Mouse (Mus musculus) myocyte (in vitro differentiated cells): Measurements from ENCODE around the gene Spem2. TPM values are rescaled to one million over a fixed set of nuclear protein-coding genes. Genes with fewer than 3 reads are reported as not detected.
"Not testable (repeated sequence)": the region's sequence is repeated elsewhere in the genome, so short reads cannot be mapped to it uniquely, and the experiment has no call there.

Experiments used
- H3K27me3 ChIP-seq: one replicate; pipeline ENCODE4 v1.6.1; 2011; ENCODE audit not compliant: control insufficient read depth, insufficient read depth, insufficient read length
- H3K36me3 ChIP-seq: one replicate; pipeline ENCODE4 v1.6.1; 2011; ENCODE audit not compliant: control insufficient read depth, insufficient read depth
- H3K4me2 ChIP-seq: one replicate; pipeline ENCODE4 v1.6.1; 2011; ENCODE audit warnings: low read depth, control low read depth
- H3K4me3 ChIP-seq: one replicate; pipeline ENCODE4 v1.5.1; 2011; ENCODE audit warnings: mild to moderate bottlenecking, control low read depth, moderate library complexity
- H3K79me2 ChIP-seq: one replicate; pipeline ENCODE4 v1.6.1; 2011; ENCODE audit not compliant: control insufficient read depth, insufficient read depth
- H3ac ChIP-seq: one replicate; pipeline ENCODE4 v1.6.1; 2011; ENCODE audit not compliant: control insufficient read depth, insufficient read length
- CEBPB ChIP-seq: IDR thresholded peaks from 2 replicates; pipeline ENCODE4 v1.6.1; 2011; ENCODE audit warnings: mild to moderate bottlenecking, moderate library complexity; ENCODE audit not compliant: poor library complexity, insufficient read depth, severe bottlenecking
- E2F4 ChIP-seq: IDR thresholded peaks from one replicate; pipeline ENCODE4 v1.6.1; 2011; ENCODE audit warnings: mild to moderate bottlenecking, control low read depth, moderate library complexity; ENCODE audit not compliant: insufficient read depth
- MAX ChIP-seq: IDR thresholded peaks from one replicate; pipeline ENCODE4 v1.6.1; 2011; ENCODE audit warnings: low read depth, mild to moderate bottlenecking, control low read depth
- MYOD1 ChIP-seq, 3 experiments: IDR thresholded peaks; one replicate each; pipeline ENCODE4 v1.6.1; 2011; ENCODE audit warnings: control low read depth in 2 of 3, low read depth in 2 of 3, mild to moderate bottlenecking in 2 of 3, moderate library complexity in 1 of 3; ENCODE audit not compliant: insufficient read length in 2 of 3, control insufficient read depth in 1 of 3
- MYOG ChIP-seq, 3 experiments: IDR thresholded peaks; one replicate each; pipeline ENCODE4 v1.6.1; 2011; ENCODE audit warnings: control low read depth in 2 of 3, low read depth in 2 of 3, mild to moderate bottlenecking in 2 of 3; ENCODE audit not compliant: insufficient read length in 2 of 3, control insufficient read depth in 1 of 3, insufficient read depth in 1 of 3
- POLR2A ChIP-seq: IDR thresholded peaks from one replicate; pipeline ENCODE4 v1.6.1; 2011; ENCODE audit warnings: low read depth, mild to moderate bottlenecking, control low read depth, moderate library complexity; ENCODE audit not compliant: insufficient read length
- POLR2AphosphoS2 ChIP-seq: IDR thresholded peaks from one replicate; pipeline ENCODE4 v1.6.1; 2011; ENCODE audit warnings: low read depth, control low read depth; ENCODE audit not compliant: insufficient read length
- REST ChIP-seq: IDR thresholded peaks from one replicate; pipeline ENCODE4 v1.6.1; 2011; ENCODE audit warnings: mild to moderate bottlenecking, control low read depth, moderate library complexity; ENCODE audit not compliant: insufficient read depth, insufficient read length
- SRF ChIP-seq: IDR thresholded peaks from one replicate; pipeline ENCODE4 v1.6.1; 2011; ENCODE audit warnings: low read depth; ENCODE audit not compliant: control insufficient read depth, insufficient read length
- TCF12 ChIP-seq: IDR thresholded peaks from one replicate; pipeline ENCODE4 v1.6.1; 2011; ENCODE audit warnings: mild to moderate bottlenecking, control low read depth; ENCODE audit not compliant: poor library complexity, insufficient read depth, severe bottlenecking
- TCF3 ChIP-seq: IDR thresholded peaks from one replicate; pipeline ENCODE4 v1.6.1; 2011; ENCODE audit warnings: low read depth, control low read depth; ENCODE audit not compliant: insufficient read length
- USF1 ChIP-seq: IDR thresholded peaks from one replicate; pipeline ENCODE4 v1.6.1; 2011; ENCODE audit warnings: low read depth, mild to moderate bottlenecking, control low read depth, moderate library complexity
- polyA plus RNA-seq: library from polyadenylated mRNA; unstranded; fragments of >200 nt; fragmentation: generic; extraction: Trizol; gene quantifications from one replicate; pipeline ENCODE4 v1.2.1, GENCODE M21; 2012; ENCODE audit warnings: missing spikeins

The Spem2 gene
- polyA plus RNA-seq = not detected

DNA sequence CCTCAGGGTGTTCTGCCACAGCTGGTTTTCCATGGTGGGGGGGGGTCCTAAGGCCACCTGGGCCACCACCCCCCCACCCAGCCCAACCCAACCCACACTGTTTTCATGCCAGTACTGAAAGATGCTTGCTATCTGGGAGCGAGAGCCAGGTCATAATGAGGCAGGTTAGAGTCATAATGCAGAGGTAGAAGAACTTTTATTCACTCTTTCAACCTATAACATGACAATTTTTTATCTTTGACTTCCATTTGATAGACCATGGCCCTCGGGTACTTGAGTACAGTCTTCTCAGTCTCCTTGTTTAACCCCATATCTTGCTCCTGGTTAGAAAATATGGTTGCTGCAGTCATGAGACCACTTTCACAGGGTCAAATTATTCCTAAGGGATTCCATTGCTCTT is at the start of gene Spem2:
TSS of gene Spem2 (minus strand) at position 101 of the 400 bp plus-strand sequence.
- Histone ChIP-seq H3K4me2 (no peak within 1 kb of the TSS), H3K27me3 (no peaks in the 10 kb centered on the region), H3K36me3 (no peaks in the 10 kb centered on the region), H3K4me3 (no peak within 1 kb of the TSS), H3K79me2 (no peaks in the 10 kb centered on the region), H3ac (no peak within 1 kb of the TSS)
- TF ChIP-seq MYOD1 (IDR thresholded peaks at IDR 0.05; ENCODE audit: control insufficient read depth in 1 of 3, insufficient read length in 2 of 3, low read depth in 2 of 3) (no peak), POLR2A (no peak), REST (no peak), TCF3 (no peak), TCF12 (no peak), POLR2AphosphoS2 (no peak), MYOG (IDR thresholded peaks at IDR 0.05; ENCODE audit: control insufficient read depth in 1 of 3, insufficient read depth in 1 of 3, insufficient read length in 2 of 3, low read depth in 2 of 3) (no peak), SRF (no peak), E2F4 (no peak), USF1 (no peak), MAX (no peak), CEBPB (no peak)

DNA sequence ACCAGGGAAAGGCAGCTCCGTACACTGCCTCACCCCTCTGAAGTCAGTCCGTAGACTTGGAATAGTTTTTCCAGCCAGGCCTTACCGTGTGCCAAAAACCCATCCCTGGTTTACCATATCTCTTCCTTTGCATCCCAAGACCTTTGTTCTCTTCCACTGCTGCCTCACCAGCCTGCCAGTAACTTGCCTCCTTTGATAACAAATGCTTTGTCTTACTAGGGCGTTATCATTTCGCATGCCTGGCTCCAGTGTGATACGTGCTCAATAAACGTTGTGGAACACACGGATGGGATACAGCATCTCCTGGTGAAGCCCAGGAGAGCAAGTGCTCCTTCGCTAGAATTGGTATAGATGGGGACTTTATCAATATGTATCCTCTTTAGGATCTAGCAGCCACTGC is 49.1 kb upstream of the Spem2 start:
- H3ac ChIP-seq = no peak overlapping the region
- no peak overlapping the region for H3K4me3 ChIP-seq
- H3K79me2 ChIP-seq = no peaks in the 10 kb centered on the region
- H3K4me2 ChIP-seq = no peak overlapping the region
- no peaks in the 10 kb centered on the region for H3K36me3 ChIP-seq
- TF ChIP-seq MAX = no peak
- TF ChIP-seq POLR2AphosphoS2 = no peak
- no peak for TF ChIP-seq CEBPB
- TF ChIP-seq E2F4 = no peak
- TF ChIP-seq SRF = no peak
- TF ChIP-seq USF1 = no peak
- TF ChIP-seq MYOD1 (IDR thresholded peaks at IDR 0.05; ENCODE audit: control insufficient read depth in 1 of 3, insufficient read length in 2 of 3, low read depth in 2 of 3) = no peak
- no peak for TF ChIP-seq TCF12
- TF ChIP-seq TCF3 = no peak
- TF ChIP-seq MYOG (IDR thresholded peaks at IDR 0.05; ENCODE audit: control insufficient read depth in 1 of 3, insufficient read depth in 1 of 3, insufficient read length in 2 of 3, low read depth in 2 of 3) = no peak
- no peak for TF ChIP-seq POLR2A
- peaks cover 16% of the 10 kb centered on the region for H3K27me3 ChIP-seq

DNA sequence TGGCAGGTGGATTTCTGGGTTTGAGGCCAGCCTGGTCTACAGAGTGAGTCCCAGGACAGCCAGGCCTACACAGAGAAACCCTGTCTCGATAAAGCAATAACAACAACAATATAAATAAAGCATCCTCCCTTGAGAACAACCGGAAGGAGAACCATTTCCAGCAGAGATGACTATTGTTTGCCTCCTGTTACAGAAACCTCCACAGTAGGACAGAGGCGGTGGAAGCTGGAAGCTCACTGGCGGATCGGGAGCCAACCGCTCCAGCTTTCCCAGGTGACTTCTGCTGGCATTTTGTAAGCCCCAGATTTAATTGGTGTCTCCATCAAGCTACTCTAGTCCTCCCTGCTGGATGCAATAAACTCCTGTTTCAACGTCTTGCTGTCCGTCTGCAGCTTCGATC is 47.3 kb upstream of the Spem2 start:
- H3K4me2 ChIP-seq = no peak overlapping the region
- H3K4me3 ChIP-seq = no peak overlapping the region
- no peak overlapping the region for H3ac ChIP-seq
- no peaks in the 10 kb centered on the region for H3K79me2 ChIP-seq
- H3K27me3 ChIP-seq = peaks cover 16% of the 10 kb centered on the region
- no peak for TF ChIP-seq MAX
- TF ChIP-seq TCF12 = no peak
- TF ChIP-seq TCF3 = no peak
- no peak for TF ChIP-seq POLR2AphosphoS2
- no peaks in the 10 kb centered on the region for H3K36me3 ChIP-seq

DNA sequence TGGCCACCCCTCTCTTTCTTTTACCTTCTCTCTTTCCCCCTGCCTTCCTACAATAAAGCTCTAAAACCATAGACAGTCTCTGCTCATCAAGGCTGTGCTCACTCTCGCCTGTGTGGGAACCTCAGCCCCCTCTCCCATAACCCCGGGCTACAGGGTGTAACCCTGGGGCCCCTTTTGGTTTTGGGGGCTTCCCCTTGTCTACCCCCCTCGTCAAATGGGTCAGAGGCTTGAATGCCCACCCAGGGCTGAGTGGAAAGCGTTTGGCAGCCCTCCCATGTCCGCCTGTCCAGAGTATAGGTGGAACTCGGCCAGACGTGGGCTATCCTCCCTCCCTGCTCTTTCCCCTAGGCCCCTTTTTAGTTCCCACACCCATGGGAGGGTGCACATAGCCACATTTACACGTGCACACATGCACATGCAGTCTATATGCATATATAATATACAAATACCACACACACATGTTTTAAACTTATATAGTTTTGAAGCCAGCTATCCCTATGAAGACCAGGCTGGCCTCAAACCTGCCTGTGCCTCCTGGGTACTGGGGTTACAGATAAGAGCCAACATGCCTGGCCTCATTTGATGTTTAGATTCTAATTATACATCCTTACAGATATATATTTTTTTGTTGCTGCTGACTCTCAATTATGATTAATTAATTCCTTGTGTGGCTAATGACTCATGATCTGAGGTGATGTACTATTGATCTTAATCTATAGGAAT is 46.0 kb upstream of the Spem2 start:
- TF ChIP-seq POLR2A (no peak), MAX (no peak), MYOG (IDR thresholded peaks at IDR 0.05; ENCODE audit: control insufficient read depth in 1 of 3, insufficient read depth in 1 of 3, insufficient read length in 2 of 3, low read depth in 2 of 3) (no peak), E2F4 (no peak), TCF3 (no peak), USF1 (no peak), TCF12 (no peak), POLR2AphosphoS2 (no peak), SRF (no peak), REST (no peak), CEBPB (no peak)
- H3K27me3 ChIP-seq = peaks cover 16% of the 10 kb centered on the region
- H3K4me2 ChIP-seq = no peak overlapping the region
- no peak overlapping the region for H3K4me3 ChIP-seq
- no peaks in the 10 kb centered on the region for H3K79me2 ChIP-seq
- H3ac ChIP-seq = no peak overlapping the region
- no peaks in the 10 kb centered on the region for H3K36me3 ChIP-seq

DNA sequence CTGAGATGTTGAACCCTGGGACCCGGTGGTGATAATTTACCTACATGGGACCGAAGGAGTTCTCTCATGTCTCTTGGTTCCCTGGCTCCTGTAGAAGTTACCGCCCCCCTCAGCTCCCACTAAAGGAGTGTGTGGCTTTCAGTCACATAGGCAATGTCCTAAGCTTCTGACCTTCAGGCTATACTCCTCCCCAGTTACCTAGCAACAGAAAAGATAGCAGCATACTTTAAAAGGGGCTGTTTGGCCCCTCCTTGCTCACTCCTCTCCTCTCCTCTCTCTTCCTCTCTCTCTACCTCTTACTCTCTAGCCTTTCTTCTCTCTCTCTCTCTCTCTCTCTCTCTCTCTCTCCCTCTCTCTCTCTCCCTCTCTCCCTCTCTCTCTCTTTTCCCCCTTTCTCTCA is 45.5 kb upstream of the Spem2 start:
- not testable (repeated sequence) for H3K4me3 ChIP-seq, H3K36me3 ChIP-seq, H3K79me2 ChIP-seq, H3K4me2 ChIP-seq, H3ac ChIP-seq
- H3K27me3 ChIP-seq = peaks cover 19% of the 10 kb centered on the region
